Mouse (Mus musculus) lung, adult 2 months (tissue): ENCODE results near the gene Ndufa9.

ENCODE experiments used
- CTCF ChIP-seq: fragments of 200-500 bp; IDR thresholded peaks from 2 replicates; pipeline ENCODE4 v1.5.1; 2011; ENCODE audit warnings: mild to moderate bottlenecking, low read length, control low read depth; ENCODE audit not compliant: insufficient read depth
- POLR2A ChIP-seq: fragments of 200-500 bp; IDR thresholded peaks from 2 replicates; pipeline ENCODE4 v1.6.1; 2011; ENCODE audit warnings: low read depth, mild to moderate bottlenecking, control low read depth, low read length, borderline replicate concordance; ENCODE audit errors: extremely low read depth

DNA sequence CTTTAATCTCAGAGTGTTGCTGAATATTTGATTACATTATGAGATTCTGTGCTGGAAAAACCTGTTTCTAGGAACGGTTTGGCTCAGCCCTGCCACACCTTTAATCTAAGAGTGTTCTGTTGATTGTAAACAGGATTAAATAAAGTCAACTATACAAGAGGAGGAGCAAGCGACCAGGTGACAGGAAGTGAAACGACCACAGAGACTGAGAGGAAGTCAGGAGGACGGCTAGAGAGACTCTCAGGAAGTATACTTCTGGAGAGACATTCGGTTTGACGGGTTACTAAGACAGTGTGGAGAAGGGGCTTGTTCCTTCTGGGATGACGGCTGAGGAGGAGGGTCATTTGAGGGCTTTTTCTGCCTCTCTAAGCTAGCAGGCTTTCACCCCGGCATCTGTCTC lies 12.3 kb downstream of the Ndufa9 start:
- TF ChIP-seq CTCF (no peak), POLR2A (no peak)
